Mouse (Mus musculus) layer of hippocampus, postnatal 25 days (tissue): ENCODE results near the gene Erich6. TPM values are rescaled to one million over a fixed set of nuclear protein-coding genes. Genes with fewer than 3 reads are reported as not detected.

ENCODE experiments used
- total RNA-seq, 2 experiments: library from RNA; stranded (reverse); gene quantifications; 2 replicates each; pipeline ENCODE4 v1.2.3; 2021

Gene Erich6
- total RNA-seq, 2 experiments from 2014 or later, result 1.0 to 1.3 TPM

Other genes starting within 250 kb of the Erich6 start
- 10 to 100 TPM; 38.1 to 38.2 TPM for gene Tsc22d2, start 222.5 kb downstream of the Erich6 start, total RNA-seq
- 10 to 100 TPM; 47.5 to 48.9 TPM for gene Eif2a, start 111.4 kb downstream of the Erich6 start, total RNA-seq
- 10 to 100 TPM; 24.9 to 27.5 TPM for gene Serp1, start 111.3 kb downstream of the Erich6 start, total RNA-seq
- 100 to 1,000 TPM; 149 to 151 TPM for gene Selenot, start 60.6 kb downstream of the Erich6 start, total RNA-seq
- 10 to 100 TPM; 16.9 to 19.0 TPM for gene Siah2, start 55.2 kb upstream of the Erich6 start, total RNA-seq
- 1 to 10 TPM; 1.4 to 1.5 TPM for gene Mindy4b-ps, start 185.1 kb upstream of the Erich6 start, total RNA-seq
- 1 to 10 TPM; 1.5 to 1.7 TPM for gene Clrn1, start 248.1 kb upstream of the Erich6 start, total RNA-seq